Mouse (Mus musculus): ENCODE results near the gene Car2. TPM values are rescaled to one million over a fixed set of nuclear protein-coding genes. Genes with fewer than 3 reads are reported as not detected.

The Car2 gene
- polyA plus RNA-seq, 1 experiment from 2014 or later, result 358 TPM

DNA sequence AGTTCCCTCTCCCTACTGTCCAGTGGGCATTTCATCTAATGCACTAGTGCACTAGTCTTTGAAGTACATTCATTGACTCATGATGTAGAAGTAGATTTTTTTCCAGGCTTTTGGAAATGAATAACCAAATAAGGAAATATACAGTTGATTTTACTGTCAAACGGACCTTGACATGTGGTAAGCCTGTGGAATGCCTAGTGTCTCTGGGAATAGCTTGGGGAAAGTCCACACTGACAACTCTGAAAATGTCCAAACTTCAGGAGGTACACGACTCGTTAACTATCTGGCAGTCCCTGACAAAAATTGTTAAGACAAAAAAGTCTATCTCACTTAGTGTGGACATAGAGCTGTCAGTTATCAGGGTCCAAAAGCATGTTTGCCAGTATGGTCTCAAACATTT, 18.1 kb downstream of the Car2 start:
- no peak overlapping the region for H3K4me3 ChIP-seq (ENCODE audit: low read depth, low read length)
- ATAC-seq (no peak), DNase-seq (ENCODE audit: low spot score) (no peak)
- no peak overlapping the region for H3K9ac ChIP-seq (replicated peaks; ENCODE audit: low read depth)
- peaks cover 15% of the 10 kb centered on the region; the same call in 1 of the 2 replicates for H3K36me3 ChIP-seq (ENCODE audit: insufficient read depth, low read length)
- no peak overlapping the region for H3K27ac ChIP-seq (ENCODE audit: low read length)
- peaks cover under 1% of the 10 kb centered on the region; the same call in 1 of the 2 replicates for H3K4me1 ChIP-seq (ENCODE audit: insufficient read depth, low read depth, low read length)
- no peaks in the 10 kb centered on the region for H3K9me3 ChIP-seq (ENCODE audit: low read length)
- no peak overlapping the region for H3K4me2 ChIP-seq (replicated peaks; ENCODE audit: low read depth, low read length)
- H3K27me3 ChIP-seq (replicated peaks; ENCODE audit: insufficient read depth, low read length), result no peaks in the 10 kb centered on the region
- no peak for TF ChIP-seq CTCF (IDR thresholded peaks at IDR 0.05)
- no peak for TF ChIP-seq EP300 (IDR thresholded peaks at IDR 0.05)
- WGBS, result 61% methylated on average over 3 of the region's 3 CpGs

DNA sequence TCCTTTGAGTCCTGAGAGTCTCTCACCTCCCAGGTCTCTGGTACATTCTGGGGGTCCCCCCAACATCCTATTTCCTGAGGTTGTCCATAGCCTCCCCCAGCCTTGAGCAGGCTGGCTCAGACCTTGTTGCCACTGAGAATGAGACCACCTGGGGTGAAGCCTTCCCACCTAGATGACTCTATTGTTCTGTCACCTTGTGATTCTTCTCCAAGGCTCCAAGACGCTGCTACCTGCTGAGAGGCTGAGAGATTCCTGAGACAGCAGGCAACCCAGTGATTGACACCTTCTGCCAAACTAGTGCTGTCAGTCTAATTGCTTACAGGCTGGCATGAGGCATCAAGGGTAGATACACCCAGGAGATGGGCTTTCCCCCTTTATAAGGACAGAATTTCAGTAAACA, 21.2 kb downstream of the Car2 start:
- Histone ChIP-seq H3K4me3 (ENCODE audit: low read depth, low read length) (no peak overlapping the region), H3K4me1 (ENCODE audit: insufficient read depth, low read depth, low read length) (no peaks in the 10 kb centered on the region), H3K9me3 (ENCODE audit: low read length) (no peaks in the 10 kb centered on the region), H3K36me3 (ENCODE audit: insufficient read depth, low read length) (no peaks in the 10 kb centered on the region), H3K27me3 (replicated peaks; ENCODE audit: insufficient read depth, low read length) (no peaks in the 10 kb centered on the region), H3K9ac (replicated peaks; ENCODE audit: low read depth) (no peak overlapping the region), H3K27ac (ENCODE audit: low read length) (no peak overlapping the region), H3K4me2 (replicated peaks; ENCODE audit: low read depth, low read length) (no peak overlapping the region)
- ATAC-seq (no peak), DNase-seq (ENCODE audit: low spot score) (no peak)
- 67% methylated on average over 1 of the region's 1 CpGs for WGBS
- no peak for TF ChIP-seq CTCF (IDR thresholded peaks at IDR 0.05)
- TF ChIP-seq EP300 (IDR thresholded peaks at IDR 0.05), result no peak

DNA sequence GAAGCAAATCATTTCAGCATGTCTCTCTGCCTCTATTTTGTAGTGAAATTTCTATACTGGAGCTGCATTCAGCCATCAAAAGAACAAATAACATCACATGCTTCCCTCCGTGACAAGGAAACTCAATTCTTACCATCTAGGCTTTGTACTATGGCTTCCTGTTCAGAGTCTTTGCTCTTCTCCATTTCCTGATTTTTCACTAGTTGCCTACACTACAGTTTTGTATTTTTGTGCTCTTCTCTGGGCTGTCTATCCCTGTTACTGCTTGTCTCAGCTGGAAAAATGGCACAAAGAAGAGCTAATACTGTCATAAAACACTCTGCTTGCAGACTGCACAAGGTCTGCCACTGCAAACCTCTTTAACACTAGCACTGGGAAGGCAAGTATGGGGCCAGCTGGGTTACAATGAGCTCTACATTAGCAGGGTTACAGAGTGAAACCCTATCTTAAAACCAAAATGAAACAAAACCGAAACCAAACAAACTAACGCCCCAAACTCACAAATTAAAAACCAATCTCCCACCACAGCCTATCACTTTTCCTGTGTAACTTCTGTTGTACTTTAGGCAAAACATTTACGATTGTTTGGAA, 26.0 kb downstream of the Car2 start:
- Histone ChIP-seq H3K36me3 (ENCODE audit: insufficient read depth, low read length) (no peaks in the 10 kb centered on the region), H3K9me3 (ENCODE audit: low read length) (no peaks in the 10 kb centered on the region), H3K27ac (ENCODE audit: low read length) (no peak overlapping the region), H3K4me2 (replicated peaks; ENCODE audit: low read depth, low read length) (no peak overlapping the region), H3K27me3 (replicated peaks; ENCODE audit: insufficient read depth, low read length) (no peaks in the 10 kb centered on the region), H3K4me3 (ENCODE audit: low read depth, low read length) (no peak overlapping the region), H3K4me1 (ENCODE audit: insufficient read depth, low read depth, low read length) (no peaks in the 10 kb centered on the region), H3K9ac (replicated peaks; ENCODE audit: low read depth) (no peak overlapping the region)
- TF ChIP-seq CTCF (IDR thresholded peaks at IDR 0.05) (no peak), EP300 (IDR thresholded peaks at IDR 0.05) (no peak)
- WGBS, result 80% methylated on average over 4 of the region's 4 CpGs
- DNase-seq (ENCODE audit: low spot score) (no peak), ATAC-seq (no peak)

DNA sequence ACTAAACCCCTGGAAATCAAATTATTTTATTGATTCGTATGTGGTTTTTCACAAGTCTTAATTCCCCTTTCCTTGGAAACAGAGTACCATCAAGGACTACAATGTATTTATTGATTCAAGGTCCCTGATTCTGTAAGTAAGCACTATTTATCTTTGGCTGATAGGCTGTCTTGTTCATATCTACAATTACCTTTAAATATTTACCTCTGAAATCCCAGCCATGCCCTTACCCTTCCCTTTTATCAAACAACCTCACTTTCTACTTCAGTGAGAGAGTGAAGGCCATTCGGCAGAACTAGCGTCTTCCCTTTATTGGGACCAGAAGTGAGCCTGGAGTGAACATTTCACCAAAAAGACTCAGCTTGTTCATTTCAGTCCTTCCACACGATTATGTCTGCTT, 27.7 kb downstream of the Car2 start:
- TF ChIP-seq CTCF (IDR thresholded peaks at IDR 0.05) (no peak), EP300 (IDR thresholded peaks at IDR 0.05) (no peak)
- no peaks in the 10 kb centered on the region for H3K27me3 ChIP-seq (replicated peaks; ENCODE audit: insufficient read depth, low read length)
- no peak for ATAC-seq
- 48% methylated on average over 4 of the region's 4 CpGs for WGBS
- no peaks in the 10 kb centered on the region for H3K9me3 ChIP-seq (ENCODE audit: low read length)
- no peak overlapping the region for H3K4me2 ChIP-seq (replicated peaks; ENCODE audit: low read depth, low read length)
- no peak overlapping the region for H3K9ac ChIP-seq (replicated peaks; ENCODE audit: low read depth)
- no peaks in the 10 kb centered on the region for H3K4me1 ChIP-seq (ENCODE audit: insufficient read depth, low read depth, low read length)
- no peak for DNase-seq (ENCODE audit: low spot score)
- no peak overlapping the region for H3K4me3 ChIP-seq (ENCODE audit: low read depth, low read length)
- no peaks in the 10 kb centered on the region for H3K36me3 ChIP-seq (ENCODE audit: insufficient read depth, low read length)
- H3K27ac ChIP-seq (ENCODE audit: low read length), result no peak overlapping the region

DNA sequence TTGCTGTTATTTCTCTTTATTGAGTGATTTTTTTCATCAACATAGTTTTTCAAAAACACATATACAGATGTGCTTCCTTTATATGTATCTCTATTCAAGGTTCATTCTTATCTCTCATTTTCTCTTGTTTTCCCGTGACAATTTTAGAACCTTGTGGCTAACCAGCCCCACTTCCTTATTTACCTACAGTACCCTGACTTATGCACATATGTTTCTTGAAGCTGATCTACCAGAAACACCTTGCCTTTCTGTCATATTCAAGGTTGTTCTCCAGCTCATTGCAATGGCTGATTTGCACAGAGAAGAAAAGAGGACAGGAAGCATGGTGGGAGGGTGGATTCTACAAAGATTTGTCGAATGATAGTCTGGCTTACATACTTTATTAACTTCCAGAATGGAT, 29.3 kb downstream of the Car2 start:
- Histone ChIP-seq H3K4me3 (ENCODE audit: low read depth, low read length) (no peak overlapping the region), H3K27ac (ENCODE audit: low read length) (no peak overlapping the region), H3K9me3 (ENCODE audit: low read length) (no peaks in the 10 kb centered on the region), H3K36me3 (ENCODE audit: insufficient read depth, low read length) (no peaks in the 10 kb centered on the region), H3K9ac (replicated peaks; ENCODE audit: low read depth) (no peak overlapping the region), H3K27me3 (replicated peaks; ENCODE audit: insufficient read depth, low read length) (no peaks in the 10 kb centered on the region), H3K4me2 (replicated peaks; ENCODE audit: low read depth, low read length) (no peak overlapping the region), H3K4me1 (ENCODE audit: insufficient read depth, low read depth, low read length) (no peaks in the 10 kb centered on the region)
- 67% methylated on average over 2 of the region's 2 CpGs for WGBS
- DNase-seq (ENCODE audit: low spot score) (no peak), ATAC-seq (no peak)
- TF ChIP-seq EP300 (IDR thresholded peaks at IDR 0.05) (no peak), CTCF (IDR thresholded peaks at IDR 0.05) (no peak)

DNA sequence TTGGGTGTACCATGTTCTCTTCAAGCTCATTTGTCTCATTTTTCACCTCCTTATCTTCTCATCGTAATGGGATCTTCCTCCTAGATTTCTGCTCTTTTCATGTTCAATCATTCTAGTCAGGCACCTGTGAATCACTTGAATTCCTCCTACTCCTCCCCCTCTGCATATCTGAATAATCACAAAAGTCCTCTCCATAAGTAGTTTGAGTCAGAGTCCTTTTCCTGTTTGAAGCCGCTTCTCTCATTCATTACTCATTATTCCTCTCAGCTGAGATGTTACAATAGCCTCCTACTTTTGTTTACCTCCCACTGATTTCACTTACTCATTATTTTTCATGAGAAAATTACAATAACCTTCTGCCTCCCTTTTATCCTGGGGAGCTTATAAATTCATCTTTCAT, 31.2 kb downstream of the Car2 start:
- Histone ChIP-seq H3K27ac (ENCODE audit: low read length) (no peak overlapping the region), H3K4me1 (ENCODE audit: insufficient read depth, low read depth, low read length) (no peaks in the 10 kb centered on the region), H3K27me3 (replicated peaks; ENCODE audit: insufficient read depth, low read length) (no peaks in the 10 kb centered on the region), H3K4me2 (replicated peaks; ENCODE audit: low read depth, low read length) (no peak overlapping the region), H3K36me3 (ENCODE audit: insufficient read depth, low read length) (no peaks in the 10 kb centered on the region), H3K9me3 (ENCODE audit: low read length) (no peaks in the 10 kb centered on the region), H3K4me3 (ENCODE audit: low read depth, low read length) (no peak overlapping the region), H3K9ac (replicated peaks; ENCODE audit: low read depth) (no peak overlapping the region)
- ATAC-seq (no peak), DNase-seq (ENCODE audit: low spot score) (no peak)
- 46% methylated on average over 2 of the region's 2 CpGs for WGBS
- TF ChIP-seq CTCF (IDR thresholded peaks at IDR 0.05), result no peak
- TF ChIP-seq EP300 (IDR thresholded peaks at IDR 0.05), result no peak

DNA sequence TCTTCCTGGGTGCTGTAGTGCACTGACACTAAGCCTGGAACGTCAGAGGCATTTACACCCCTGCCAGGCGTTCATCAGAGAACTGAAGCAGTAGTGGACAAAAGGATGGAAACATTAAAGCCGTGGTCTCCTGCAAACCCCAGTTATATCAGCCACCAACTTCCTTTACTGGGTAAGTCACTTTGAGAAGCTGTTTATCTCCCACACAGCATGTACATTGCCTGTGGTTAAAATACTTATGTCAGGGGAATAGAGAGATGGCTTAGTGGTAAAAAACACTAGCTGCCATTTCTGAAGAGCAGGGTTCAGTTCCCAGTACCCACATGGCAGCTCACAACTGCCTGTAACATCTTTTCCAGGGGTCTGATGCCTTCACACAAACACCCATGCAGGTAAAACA, 58.6 kb downstream of the Car2 start:
- H3K36me3 ChIP-seq (ENCODE audit: insufficient read depth, low read length), result no peaks in the 10 kb centered on the region
- no peak for TF ChIP-seq EP300 (IDR thresholded peaks at IDR 0.05)
- TF ChIP-seq CTCF (IDR thresholded peaks at IDR 0.05), result no peak
- H3K27me3 ChIP-seq (replicated peaks; ENCODE audit: insufficient read depth, low read length), result no peaks in the 10 kb centered on the region
- no peak for ATAC-seq
- no peak overlapping the region for H3K4me3 ChIP-seq (ENCODE audit: low read depth, low read length)
- H3K4me2 ChIP-seq (replicated peaks; ENCODE audit: low read depth, low read length), result no peak overlapping the region
- 70% methylated on average over 3 of the region's 3 CpGs for WGBS
- DNase-seq (ENCODE audit: low spot score), result no peak
- no peaks in the 10 kb centered on the region for H3K4me1 ChIP-seq (ENCODE audit: insufficient read depth, low read depth, low read length)
- H3K27ac ChIP-seq (ENCODE audit: low read length), result no peak overlapping the region
- no peak overlapping the region for H3K9ac ChIP-seq (replicated peaks; ENCODE audit: low read depth)
- no peaks in the 10 kb centered on the region for H3K9me3 ChIP-seq (ENCODE audit: low read length)

All from lung, postnatal 0 days (tissue).